Mouse (Mus musculus): ENCODE results near the gene Fthl17a.

DNA sequence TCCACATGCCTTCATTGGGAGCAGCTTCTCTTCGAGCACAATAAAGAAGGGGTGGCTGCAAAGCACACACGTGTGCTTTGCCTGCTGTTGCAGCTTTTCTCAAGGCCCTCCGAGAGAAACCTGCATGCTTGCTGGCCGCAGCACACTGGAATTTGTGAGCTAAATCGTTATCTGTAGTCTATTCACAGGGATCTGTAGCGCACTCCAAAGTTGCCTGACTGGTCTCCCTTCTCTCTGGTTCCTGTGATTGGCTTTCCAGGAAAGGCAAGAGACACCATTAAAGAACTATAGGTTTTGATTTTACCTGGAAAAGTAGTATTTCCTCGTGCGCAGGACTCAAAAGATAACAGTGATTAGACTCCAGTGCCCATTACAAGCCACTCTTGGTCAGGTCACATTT, 22.3 kb downstream of the Fthl17a start:
- TF ChIP-seq CTCF (IDR thresholded peaks at IDR 0.05; ENCODE audit: extremely low read depth, insufficient read depth, low read length) (no peak), POLR2A (IDR thresholded peaks at IDR 0.05; ENCODE audit: extremely low read depth, insufficient read depth, low read length) (no peak)

Data from cortical plate, adult 2 months (tissue).